Mouse (Mus musculus): ENCODE measurements around the gene Eva1c. TPM values are rescaled to one million over a fixed set of nuclear protein-coding genes. Genes with fewer than 3 reads are reported as not detected.
A peak's percentile ranks its signal among the peaks of the same experiment; 100 is the strongest.

Eva1c gene
- polyA plus RNA-seq, 1 experiment from 2014 or later = 1.2 TPM

GRCm38 (mm10) chr16:90910855-90911533 lies 84.5 kb downstream of the Eva1c start:
- no peak for DNase-seq
- Histone ChIP-seq H3K9ac (no peak overlapping the region), H3K4me2 (no peak overlapping the region), H3K9me3 (ENCODE audit: low read depth, low read length) (no peaks in the 10 kb centered on the region), H3K27me3 (ENCODE audit: insufficient read depth, low read length) (no peaks in the 10 kb centered on the region), H3K27ac (ENCODE audit: low read depth) (no peak overlapping the region), H3K4me1 (ENCODE audit: insufficient read depth) (no peaks in the 10 kb centered on the region), H3K36me3 (ENCODE audit: insufficient read depth) (no peaks in the 10 kb centered on the region), H3K4me3 (ENCODE audit: low read depth, low read length) (no peak overlapping the region)
- 75% methylated on average over 17 of the region's 17 CpGs for WGBS
- ATAC-seq (ENCODE audit: insufficient read depth) = no peak
- no peak for TF ChIP-seq CTCF (IDR thresholded peaks at IDR 0.05; ENCODE audit: low read depth)

- no peak overlapping the region for H3K4me3 ChIP-seq (ENCODE audit: low read depth, low read length)
- H3K4me1 ChIP-seq (ENCODE audit: insufficient read depth) = no peaks in the 10 kb centered on the region
- WGBS = 87% methylated on average over 13 of the region's 13 CpGs
- no peak overlapping the region for H3K27ac ChIP-seq (ENCODE audit: low read depth)
- no peaks in the 10 kb centered on the region for H3K27me3 ChIP-seq (ENCODE audit: insufficient read depth, low read length)
- DNase-seq (no peak), ATAC-seq (ENCODE audit: insufficient read depth) (no peak)
- no peak overlapping the region for H3K9ac ChIP-seq
- no peak overlapping the region for H3K4me2 ChIP-seq
- no peaks in the 10 kb centered on the region for H3K9me3 ChIP-seq (ENCODE audit: low read depth, low read length)
- H3K36me3 ChIP-seq (ENCODE audit: insufficient read depth) = no peaks in the 10 kb centered on the region
- no peak for TF ChIP-seq CTCF (IDR thresholded peaks at IDR 0.05; ENCODE audit: low read depth)
Observed at GRCm38 (mm10) chr16:90911766-90912165, 85.2 kb downstream of the Eva1c start.

GRCm38 (mm10) chr16:90916040-90916481 lies 89.5 kb downstream of the Eva1c start:
- WGBS = 30% methylated on average over 12 of the region's 12 CpGs
- Histone ChIP-seq H3K36me3 (ENCODE audit: insufficient read depth) (no peaks in the 10 kb centered on the region), H3K9me3 (ENCODE audit: low read depth, low read length) (no peaks in the 10 kb centered on the region), H3K4me2 (peak overlapping the region; percentile 28; the same call in 1 of the 2 replicates), H3K9ac (no peak overlapping the region), H3K27me3 (ENCODE audit: insufficient read depth, low read length) (0 out of 2 replicates have a peak, but pooled peaks cover 3% of the 10 kb centered on the region), H3K4me1 (ENCODE audit: insufficient read depth) (no peaks in the 10 kb centered on the region), H3K4me3 (ENCODE audit: low read depth, low read length) (no peak overlapping the region), H3K27ac (ENCODE audit: low read depth) (0 out of 2 replicates have a peak overlapping the region, but pooled peaks have one; percentile 13)
- no peak for TF ChIP-seq CTCF (IDR thresholded peaks at IDR 0.05; ENCODE audit: low read depth)
- ATAC-seq (ENCODE audit: insufficient read depth) (peak; percentile 52; the same call in 1 of the 2 replicates), DNase-seq (peak; percentile 49)

- no peak overlapping the region for H3K4me3 ChIP-seq (ENCODE audit: low read depth, low read length)
- no peak for TF ChIP-seq CTCF (IDR thresholded peaks at IDR 0.05; ENCODE audit: low read depth)
- no peak overlapping the region for H3K27ac ChIP-seq (ENCODE audit: low read depth)
- no peak overlapping the region for H3K9ac ChIP-seq
- H3K9me3 ChIP-seq (ENCODE audit: low read depth, low read length) = no peaks in the 10 kb centered on the region
- peaks cover 4% of the 10 kb centered on the region; the same call in 1 of the 2 replicates for H3K4me1 ChIP-seq (ENCODE audit: insufficient read depth)
- 0 out of 2 replicates have a peak, but pooled peaks cover 3% of the 10 kb centered on the region for H3K27me3 ChIP-seq (ENCODE audit: insufficient read depth, low read length)
- DNase-seq (no peak), ATAC-seq (ENCODE audit: insufficient read depth) (no peak)
- WGBS = 75% methylated on average over 8 of the region's 8 CpGs
- no peak overlapping the region for H3K4me2 ChIP-seq
- H3K36me3 ChIP-seq (ENCODE audit: insufficient read depth) = no peaks in the 10 kb centered on the region
Observed at GRCm38 (mm10) chr16:90917156-90917555, 90.6 kb downstream of the Eva1c start.

- no peak overlapping the region for H3K9ac ChIP-seq
- peak; percentile 62 for DNase-seq
- peak; percentile 75 for ATAC-seq (ENCODE audit: insufficient read depth)
- peak; percentile 23; the same call in 1 of the 2 replicates for TF ChIP-seq CTCF (IDR thresholded peaks at IDR 0.05; ENCODE audit: low read depth)
- 0 out of 2 replicates have a peak, but pooled peaks cover 3% of the 10 kb centered on the region for H3K27me3 ChIP-seq (ENCODE audit: insufficient read depth, low read length)
- H3K4me2 ChIP-seq = no peak overlapping the region
- no peak overlapping the region for H3K4me3 ChIP-seq (ENCODE audit: low read depth, low read length)
- H3K27ac ChIP-seq (ENCODE audit: low read depth) = no peak overlapping the region
- H3K36me3 ChIP-seq (ENCODE audit: insufficient read depth) = 0 out of 2 replicates have a peak, but pooled peaks cover 5% of the 10 kb centered on the region
- peaks cover 4% of the 10 kb centered on the region; the same call in 1 of the 2 replicates for H3K4me1 ChIP-seq (ENCODE audit: insufficient read depth)
- H3K9me3 ChIP-seq (ENCODE audit: low read depth, low read length) = no peaks in the 10 kb centered on the region
- WGBS = 30% methylated on average over 10 of the region's 10 CpGs
Observed at GRCm38 (mm10) chr16:90921471-90922159, 95.1 kb downstream of the Eva1c start.

GRCm38 (mm10) chr16:90924606-90925370 lies 98.3 kb downstream of the Eva1c start:
- Histone ChIP-seq H3K27ac (ENCODE audit: low read depth) (0 out of 2 replicates have a peak overlapping the region, but pooled peaks have one; percentile 1), H3K9ac (no peak overlapping the region), H3K4me2 (no peak overlapping the region), H3K4me3 (ENCODE audit: low read depth, low read length) (no peak overlapping the region), H3K36me3 (ENCODE audit: insufficient read depth) (peaks cover 9% of the 10 kb centered on the region; the same call in 1 of the 2 replicates), H3K4me1 (ENCODE audit: insufficient read depth) (peaks cover 4% of the 10 kb centered on the region; the same call in 1 of the 2 replicates), H3K9me3 (ENCODE audit: low read depth, low read length) (no peaks in the 10 kb centered on the region), H3K27me3 (ENCODE audit: insufficient read depth, low read length) (no peaks in the 10 kb centered on the region)
- ATAC-seq (ENCODE audit: insufficient read depth) (no peak), DNase-seq (peak; percentile 36)
- no peak for TF ChIP-seq CTCF (IDR thresholded peaks at IDR 0.05; ENCODE audit: low read depth)
- WGBS = 79% methylated on average over 13 of the region's 13 CpGs
